13 mouse cellular contexts compared by ENCODE assay signal in the genomic region with DNA sequence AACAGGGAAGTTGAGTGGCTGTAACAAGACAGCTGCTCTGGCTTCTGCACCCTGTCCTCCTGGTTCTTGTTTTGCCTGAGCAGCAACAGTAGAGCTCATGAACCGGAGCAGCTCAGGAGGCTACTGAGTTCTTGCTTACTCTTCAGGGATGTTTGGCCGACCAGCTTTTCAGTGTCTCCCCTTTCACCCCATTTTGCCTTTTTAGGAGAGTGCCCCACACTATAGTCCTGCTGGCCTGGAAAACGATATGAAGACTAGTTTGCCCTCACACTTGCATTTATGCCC. TPM values are rescaled to one million over a fixed set of nuclear protein-coding genes. Genes with fewer than 3 reads are reported as not detected.
DNase-seq lines count a peak whose midpoint lies in the region; ATAC-seq and TF ChIP-seq lines count a peak whose summit lies in the region.
"Had no signal": no experiment of that assay in that cellular context is flagged by ENCODE, and none has a peak within 500 bp of the region (broad histone marks: within the 10 kb centered on the region; RNA-seq: fewer than 3 reads in every experiment).

No protein-coding gene starts in this region.

- TF ChIP-seq POLR2A in kidney, adult 2 months (IDR thresholded peaks at IDR 0.05; ENCODE audit: low read depth, low read length), result no peak
- no peak for TF ChIP-seq POLR2A in bone marrow, adult 2 months (IDR thresholded peaks at IDR 0.05; ENCODE audit: borderline replicate concordance, control insufficient read depth, low read depth, low read length)

- no peaks in the 10 kb centered on the region for H3K9me3 ChIP-seq in intestine, embryonic 14.5 days (ENCODE audit: control insufficient read depth, low read length)
- H3K9me3 ChIP-seq: midbrain, embryonic 13.5 days had no signal

- H3K4me2 ChIP-seq in intestine, embryonic 14.5 days (ENCODE audit: low read length), result no peak overlapping the region
- H3K4me2 ChIP-seq: midbrain, embryonic 13.5 days had no signal

- DNase-seq in kidney, adult 2 months, result peak; percentile 49
- DNase-seq in kidney, postnatal 4 days, result no peak
- DNase-seq in intestine, embryonic 14.5 days (ENCODE audit: low spot score), result no peak
- no peak for DNase-seq in ovary, postnatal 36 days (ENCODE audit: low spot score)
- no peak for DNase-seq in thymus, postnatal 36 days
- DNase-seq: adrenal gland, postnatal 25 days; cerebellum, adult 8-10 months had no signal

- no peaks in the 10 kb centered on the region for H3K36me3 ChIP-seq in kidney, adult 2 months (ENCODE audit: control insufficient read depth, insufficient read depth, low read length)
- no peaks in the 10 kb centered on the region for H3K36me3 ChIP-seq in intestine, embryonic 14.5 days (ENCODE audit: control insufficient read depth, insufficient read depth, low read length)
- H3K36me3 ChIP-seq: midbrain, embryonic 13.5 days had no signal

- no peak for ATAC-seq in intestine, embryonic 14.5 days (replicated peaks; ENCODE audit: low FRiP score, low TSS enrichment, low read depth)
- ATAC-seq in megakaryocyte, adult 5-6 weeks (ENCODE audit: poor library complexity, severe bottlenecking), result peak; percentile 75
- ATAC-seq: midbrain, embryonic 13.5 days had no signal

- H3K9ac ChIP-seq in intestine, embryonic 14.5 days (ENCODE audit: low read length), result no peak overlapping the region
- H3K9ac ChIP-seq: liver, embryonic 14.5 days; midbrain, embryonic 13.5 days had no signal

- peaks cover 22% of the 10 kb centered on the region for H3K4me1 ChIP-seq in kidney, adult 2 months (ENCODE audit: control insufficient read depth, insufficient read depth, low read length)
- H3K4me1 ChIP-seq in bone marrow, adult 2 months (ENCODE audit: control insufficient read depth, insufficient read depth, low read length), result peaks cover 12% of the 10 kb centered on the region
- H3K4me1 ChIP-seq in intestine, embryonic 14.5 days (replicated peaks; ENCODE audit: control insufficient read depth, insufficient read depth, low read length), result 0 out of 2 replicates have a peak, but pooled peaks cover 13% of the 10 kb centered on the region

- TF ChIP-seq CTCF in kidney, adult 2 months (conservative IDR thresholded peaks at IDR 0.05; ENCODE audit: insufficient read depth, insufficient read length, low read depth, low read length), result no peak
- no peak for TF ChIP-seq CTCF in bone marrow, adult 2 months (IDR thresholded peaks at IDR 0.05; ENCODE audit: control insufficient read depth, insufficient read depth, low read length)

- 38% methylated on average over 3 of the region's 3 CpGs for WGBS in kidney, adult 2 months
- WGBS in bone marrow, adult 2 months, result 36% methylated on average over 3 of the region's 3 CpGs
- 54% methylated on average over 3 of the region's 3 CpGs for WGBS in intestine, embryonic 14.5 days

- no peaks in the 10 kb centered on the region for H3K27me3 ChIP-seq in kidney, adult 2 months (replicated peaks; ENCODE audit: control insufficient read depth, insufficient read depth, low read length)
- H3K27me3 ChIP-seq in intestine, embryonic 14.5 days (replicated peaks; ENCODE audit: control insufficient read depth, insufficient read depth, low read length), result no peaks in the 10 kb centered on the region
- H3K27me3 ChIP-seq: midbrain, embryonic 13.5 days had no signal

- H3K27ac ChIP-seq in kidney, adult 2 months (ENCODE audit: insufficient read depth, low read depth, low read length), result peak overlapping the region; percentile 44; the same call in 1 of the 2 replicates
- H3K27ac ChIP-seq in bone marrow, adult 2 months (ENCODE audit: control insufficient read depth, insufficient read depth, low read depth, low read length, poor library complexity), result peak overlapping the region; percentile 15; the same call in 1 of the 2 replicates
- 0 out of 2 replicates have a peak overlapping the region, but pooled peaks have one; percentile 17 for H3K27ac ChIP-seq in intestine, embryonic 14.5 days (ENCODE audit: low read depth)
- H3K27ac ChIP-seq: forebrain, embryonic 10.5 days; left cerebral cortex, adult 2 months; liver, embryonic 14.5 days; midbrain, embryonic 13.5 days had no signal

- H3K4me3 ChIP-seq in kidney, adult 2 months (ENCODE audit: insufficient read depth, low read depth, low read length), result no peak overlapping the region
- no peak overlapping the region for H3K4me3 ChIP-seq in bone marrow, adult 2 months (replicated peaks; ENCODE audit: control insufficient read depth, low read depth, low read length)
- no peak overlapping the region for H3K4me3 ChIP-seq in intestine, embryonic 14.5 days (ENCODE audit: low read depth, low read length)
- H3K4me3 ChIP-seq: forebrain, embryonic 10.5 days; left cerebral cortex, adult 2 months; midbrain, embryonic 13.5 days had no signal

RNA-seq across cellular contexts. Expression of a gene that starts 14.8 kb away (rescaled TPM):
- polyA plus RNA-seq in kidney, adult 2 months (2012; rRNA removed), result 22.3 and 26.7 TPM in 2 replicates
- polyA plus RNA-seq in bone marrow, adult 2 months (2011; ENCODE audit: insufficient read depth, insufficient read length, low replicate concordance, missing spikeins), result 10.8 and 32.5 TPM in 2 replicates
- polyA plus RNA-seq in intestine, embryonic 14.5 days (2014; fragmentation: Nextera tagmentation; extraction: Ambion mirVana), result 22.3 and 23.9 TPM in 2 replicates
- total RNA-seq in megakaryocyte, adult 5-6 weeks (2015), result 111 and 139 TPM in 2 replicates
- total RNA-seq in megakaryocyte, adult 5-6 weeks (2017), result 95.5 and 99.3 TPM in 2 replicates
